Mouse (Mus musculus) neural tube, embryonic 11.5 days (tissue): ENCODE measurements around the gene Skiv2l. TPM values are rescaled to one million over a fixed set of nuclear protein-coding genes. Genes with fewer than 3 reads are reported as not detected.

Source experiments
- ATAC-seq: fragments of 200-750 bp; cut with Nextera tagmentation; 2 replicates; pipeline ENCODE4 v1.8.0; 2017; ENCODE audit warnings: moderate number of reproducible peaks, mild to moderate bottlenecking, moderate TSS enrichment, moderate library complexity; ENCODE audit not compliant: insufficient read depth, low FRiP score, low TSS enrichment
- DNase-seq: peaks from one replicate; pipeline ENCODE4 v3.0.0-alpha.2; 2015; ENCODE audit warnings: low spot score
- H3K27ac ChIP-seq: fragments of 300-500 bp; sonication (generic); 2 replicates; pipeline ENCODE4 v1.5.1; 2014; ENCODE audit warnings: low read depth, mild to moderate bottlenecking, low read length
- H3K27me3 ChIP-seq: fragments of 300-500 bp; sonication (generic); 2 replicates; pipeline ENCODE4 v1.6.1; 2014; ENCODE audit warnings: mild to moderate bottlenecking, low read length, mixed read lengths; ENCODE audit not compliant: control insufficient read depth, insufficient read depth
- H3K36me3 ChIP-seq: fragments of 300-500 bp; sonication (generic); 2 replicates; pipeline ENCODE4 v1.6.1; 2014; ENCODE audit warnings: mild to moderate bottlenecking, low read length, moderate library complexity, mixed read lengths; ENCODE audit not compliant: control insufficient read depth, insufficient read depth
- H3K4me1 ChIP-seq: fragments of 300-500 bp; sonication (generic); 2 replicates; pipeline ENCODE4 v1.6.1; 2014; ENCODE audit warnings: low read length, mixed read lengths; ENCODE audit not compliant: control insufficient read depth, insufficient read depth
- H3K4me2 ChIP-seq: fragments of 300-500 bp; sonication (generic); 2 replicates; pipeline ENCODE4 v1.6.1; 2014; ENCODE audit warnings: low read depth, mild to moderate bottlenecking, moderate library complexity
- H3K4me3 ChIP-seq: fragments of 300-500 bp; sonication (generic); 2 replicates; pipeline ENCODE4 v1.5.1; 2014; ENCODE audit warnings: low read depth, low read length
- H3K9ac ChIP-seq: fragments of 300-500 bp; sonication (generic); 2 replicates; pipeline ENCODE4 v1.6.1; 2014; ENCODE audit warnings: mild to moderate bottlenecking, low read length
- H3K9me3 ChIP-seq: fragments of 300-500 bp; sonication (generic); 2 replicates; pipeline ENCODE4 v1.6.1; 2016; ENCODE audit warnings: low read length; ENCODE audit not compliant: control insufficient read depth
- WGBS: fragments of 180-500 bp; shearing (Covaris S2); extraction: QIAGEN DNeasy Blood & Tissue Kit; methylation state at CpG from one replicate; pipeline ENCODE4 v1.1.7; 2014; 5-methylcytosine and 5-hydroxymethylcytosine counted together
- polyA plus RNA-seq: library from polyadenylated mRNA; unstranded; fragments of >200 nt; fragmentation: Nextera tagmentation; extraction: Ambion mirVana; gene quantifications from 2 replicates; pipeline ENCODE4 v1.2.1, GENCODE M21; 2014

Gene Skiv2l
- 45.0 and 55.7 TPM in 2 replicates for polyA plus RNA-seq

- WGBS: 1% methylated on average over 64 of the region's 65 CpGs
- ATAC-seq: peak; percentile 97
- Histone ChIP-seq H3K36me3 (peaks cover 9% of the 10 kb centered on the region), H3K4me3 (peak within 1 kb of the TSS; percentile 68), H3K4me2 (peak within 1 kb of the TSS; percentile 86), H3K4me1 (peaks cover 9% of the 10 kb centered on the region), H3K27me3 (no peaks in the 10 kb centered on the region), H3K9ac (peak within 1 kb of the TSS; percentile 76), H3K27ac (no peak within 1 kb of the TSS), H3K9me3 (no peaks in the 10 kb centered on the region)
- DNase-seq: peak; percentile 99
These were observed at the start of gene Skiv2l, which contains the start of gene Nelfe for GRCm38 (mm10) chr17:34849722-34850516. Gene Skiv2l, minus strand, starts transcription at chr17:34850210. Gene Nelfe, plus strand, starts transcription at chr17:34850391.

- peak overlapping the region; percentile 92 for H3K4me3 ChIP-seq
- WGBS: 0% methylated on average over 31 of the region's 45 CpGs
- H3K36me3 ChIP-seq: peaks cover 14% of the 10 kb centered on the region
- peak overlapping the region; percentile 95; the same call in 1 of the 2 replicates for H3K27ac ChIP-seq
- peak; percentile 37 for DNase-seq
- H3K4me1 ChIP-seq: peaks cover 16% of the 10 kb centered on the region
- H3K9me3 ChIP-seq: no peaks in the 10 kb centered on the region
- H3K27me3 ChIP-seq: no peaks in the 10 kb centered on the region
- no peak for ATAC-seq
- H3K4me2 ChIP-seq: peak overlapping the region; percentile 90
- peak overlapping the region; percentile 98 for H3K9ac ChIP-seq
These were observed 49.3 kb upstream of the Skiv2l start for GRCm38 (mm10) chr17:34899053-34899889.

DNA sequence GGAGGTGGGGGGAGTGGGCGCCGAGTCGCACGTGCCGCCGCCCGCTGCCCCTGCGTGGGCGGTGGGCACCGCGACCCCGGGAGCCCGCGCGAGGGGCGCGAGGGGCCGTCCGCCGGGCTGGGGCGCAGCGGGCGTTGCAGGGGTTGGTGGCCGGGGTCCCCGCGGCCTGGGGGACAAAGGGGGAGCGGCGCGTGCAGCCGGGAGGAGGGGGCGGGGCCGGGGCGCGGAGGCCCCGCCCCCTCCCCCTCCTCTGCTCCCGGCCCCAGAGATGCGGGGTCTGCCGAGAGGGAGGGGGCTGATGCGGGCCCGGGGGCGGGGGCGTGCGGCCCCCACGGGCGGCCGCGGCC lies 48.7 kb upstream of the Skiv2l start:
- Histone ChIP-seq H3K27ac (peak overlapping the region; percentile 95), H3K36me3 (peaks cover 14% of the 10 kb centered on the region), H3K9ac (peak overlapping the region; percentile 98), H3K4me1 (peaks cover 16% of the 10 kb centered on the region), H3K9me3 (no peaks in the 10 kb centered on the region), H3K27me3 (no peaks in the 10 kb centered on the region), H3K4me2 (peak overlapping the region; percentile 90), H3K4me3 (peak overlapping the region; percentile 92)
- 0 out of 2 replicates have a peak, but pooled peaks have one; percentile 21 for ATAC-seq
- WGBS: 0% methylated on average over 5 of the region's 47 CpGs
- DNase-seq: peak; percentile 73

- Histone ChIP-seq H3K4me3 (peak within 1 kb of the TSS; percentile 92), H3K27ac (peak within 1 kb of the TSS; percentile 95), H3K36me3 (peaks cover 10% of the 10 kb centered on the region), H3K9ac (peak within 1 kb of the TSS; percentile 98), H3K4me1 (peaks cover 17% of the 10 kb centered on the region), H3K27me3 (no peaks in the 10 kb centered on the region), H3K9me3 (no peaks in the 10 kb centered on the region), H3K4me2 (peak within 1 kb of the TSS; percentile 90)
- peak; percentile 33 for ATAC-seq
- peak; percentile 89 for DNase-seq
- WGBS: under 1% methylated on average over 20 of the region's 44 CpGs
These were observed 48.2 kb upstream of the Skiv2l start, which contains the start of the genes C2 and Ehmt2 for GRCm38 (mm10) chr17:34898160-34898586. Gene C2, minus strand, starts transcription at chr17:34898265. Gene Ehmt2, plus strand, starts transcription at chr17:34898469.

GRCm38 (mm10) chr17:34897373-34898159 lies 47.6 kb upstream of the Skiv2l start:
- H3K36me3 ChIP-seq: peaks cover 4% of the 10 kb centered on the region; the same call in 1 of the 2 replicates
- peak overlapping the region; percentile 90 for H3K4me2 ChIP-seq
- H3K27ac ChIP-seq: peak overlapping the region; percentile 95
- no peak for ATAC-seq
- H3K4me3 ChIP-seq: peak overlapping the region; percentile 92
- WGBS: 24% methylated on average over 10 of the region's 10 CpGs
- no peak for DNase-seq
- H3K9me3 ChIP-seq: no peaks in the 10 kb centered on the region
- H3K4me1 ChIP-seq: peaks cover 17% of the 10 kb centered on the region
- H3K27me3 ChIP-seq: no peaks in the 10 kb centered on the region
- H3K9ac ChIP-seq: peak overlapping the region; percentile 98

GRCm38 (mm10) chr17:34896366-34896765 lies 46.4 kb upstream of the Skiv2l start:
- Histone ChIP-seq H3K27ac (no peak overlapping the region), H3K4me3 (no peak overlapping the region), H3K27me3 (no peaks in the 10 kb centered on the region), H3K9ac (no peak overlapping the region), H3K4me1 (peaks cover 17% of the 10 kb centered on the region), H3K4me2 (no peak overlapping the region), H3K36me3 (peaks cover 2% of the 10 kb centered on the region; the same call in 1 of the 2 replicates), H3K9me3 (no peaks in the 10 kb centered on the region)
- 90% methylated on average over 17 of the region's 17 CpGs for WGBS
- DNase-seq (no peak), ATAC-seq (no peak)

GRCm38 (mm10) chr17:34895724-34896123 lies 45.7 kb upstream of the Skiv2l start:
- Histone ChIP-seq H3K4me2 (peak overlapping the region; percentile 72), H3K36me3 (no peaks in the 10 kb centered on the region), H3K4me1 (peaks cover 17% of the 10 kb centered on the region), H3K4me3 (peak overlapping the region; percentile 83), H3K27ac (no peak overlapping the region), H3K9me3 (no peaks in the 10 kb centered on the region), H3K27me3 (no peaks in the 10 kb centered on the region), H3K9ac (peak overlapping the region; percentile 84)
- 94% methylated on average over 15 of the region's 15 CpGs for WGBS
- ATAC-seq (no peak), DNase-seq (no peak)
